Mouse (Mus musculus) heart, adult 2 months (tissue): Measurements from ENCODE around the gene Selenof. TPM values are rescaled to one million over a fixed set of nuclear protein-coding genes. Genes with fewer than 3 reads are reported as not detected.
A peak's percentile ranks its signal among the peaks of the same experiment; 100 is the strongest.

Experiments used
- DNase-seq, 2 experiments: peaks; one replicate each; pipeline ENCODE4 v3.0.0; 2021
- H3K27ac ChIP-seq: fragments of 200-600 bp; 2 replicates; pipeline ENCODE4 v1.8.1; 2022
- H3K27me3 ChIP-seq: fragments of 200-500 bp; 2 replicates; pipeline ENCODE4 v1.6.1; 2012; ENCODE audit warnings: mild to moderate bottlenecking, low read length, inconsistent platforms, mixed read lengths; ENCODE audit not compliant: control insufficient read depth, insufficient read depth
- H3K36me3 ChIP-seq: fragments of 200-500 bp; 2 replicates; pipeline ENCODE4 v1.6.1; 2012; ENCODE audit warnings: low read length, inconsistent platforms; ENCODE audit not compliant: control insufficient read depth, insufficient read depth
- H3K4me1 ChIP-seq: fragments of 200-500 bp; 2 replicates; pipeline ENCODE4 v1.6.1; 2011; ENCODE audit warnings: low read length; ENCODE audit not compliant: control insufficient read depth, insufficient read depth
- H3K4me3 ChIP-seq: fragments of 200-600 bp; 2 replicates; pipeline ENCODE4 v1.8.1; 2022
- H3K79me2 ChIP-seq: fragments of 200-500 bp; replicated peaks from 2 replicates; pipeline ENCODE4 v1.6.1; 2012; ENCODE audit warnings: mild to moderate bottlenecking, inconsistent platforms, low read length, moderate library complexity, mixed read lengths; ENCODE audit not compliant: control insufficient read depth, insufficient read depth
- H3K9ac ChIP-seq: fragments of 200-500 bp; 2 replicates; pipeline ENCODE4 v1.6.1; 2012; ENCODE audit warnings: low read depth, mild to moderate bottlenecking, control low read depth, inconsistent platforms, low read length, mixed read lengths
- CTCF ChIP-seq: fragments of 200-600 bp; IDR thresholded peaks from 2 replicates; pipeline ENCODE4 v1.8.1; 2022; ENCODE audit warnings: antibody characterized with exemption, mild to moderate bottlenecking, moderate library complexity
- EP300 ChIP-seq: fragments of 200-500 bp; IDR thresholded peaks from 2 replicates; pipeline ENCODE4 v1.6.1; 2011; ENCODE audit warnings: low read depth, low read length, control low read depth; ENCODE audit not compliant: insufficient read depth
- POLR2A ChIP-seq: fragments of 200-500 bp; IDR thresholded peaks from 2 replicates; pipeline ENCODE4 v1.6.1; 2011; ENCODE audit warnings: mild to moderate bottlenecking, low read depth, low read length, control low read depth; ENCODE audit not compliant: insufficient read depth
- WGBS: fragments of 180-500 bp; shearing (Covaris S2); methylation state at CpG from one replicate; pipeline ENCODE4 v1.1.7; 2018; 5-methylcytosine and 5-hydroxymethylcytosine counted together
- intact Hi-C: fragments of 180-260 bp; cut with DNase I; formaldehyde crosslinking; loops from one replicate; pipeline ENCODE4 v1.15.1; 2025
- polyA plus RNA-seq: library from polyadenylated mRNA; depleted of rRNA; stranded (reverse); fragments of >200 nt; gene quantifications from 2 replicates; pipeline ENCODE4 v1.2.3, GENCODE M21; 2012
- total RNA-seq, 2 experiments: library from RNA; stranded (reverse); gene quantifications; 2 replicates each; pipeline ENCODE4 v1.2.3; 2021

Selenof gene
- total and polyA plus RNA-seq, 3 experiments: 97.2 to 136 (median 127) TPM

DNA sequence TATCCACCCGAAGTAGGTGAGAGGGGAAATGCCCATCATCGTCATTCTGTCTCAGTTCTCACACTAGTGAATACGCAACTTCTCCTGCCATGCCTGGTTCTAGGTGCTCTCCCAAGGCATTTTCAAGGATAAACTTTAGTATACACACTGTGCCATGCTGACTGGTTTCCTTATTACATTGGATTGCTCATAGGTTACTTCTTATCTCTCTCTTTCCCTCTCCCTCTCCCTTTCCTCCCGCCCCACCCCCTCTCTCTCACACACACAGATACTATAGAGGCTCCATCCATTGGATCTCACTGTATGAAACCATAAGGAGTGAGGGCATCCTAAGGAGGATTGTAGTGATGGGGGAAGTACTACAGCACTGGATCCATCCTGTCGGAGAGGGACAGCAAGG is 38.0 kb downstream of the Selenof start:
- Histone ChIP-seq H3K9ac (no peak overlapping the region), H3K36me3 (no peaks in the 10 kb centered on the region), H3K27ac (no peak overlapping the region), H3K4me1 (peaks cover 3% of the 10 kb centered on the region), H3K27me3 (no peaks in the 10 kb centered on the region), H3K4me3 (no peak overlapping the region), H3K79me2 (no peaks in the 10 kb centered on the region)
- 91% methylated on average over 5 of the region's 5 CpGs for WGBS
- intact Hi-C loops: no loop called here
- TF ChIP-seq CTCF (no peak), POLR2A (no peak), EP300 (no peak)
- no peak for DNase-seq

DNA sequence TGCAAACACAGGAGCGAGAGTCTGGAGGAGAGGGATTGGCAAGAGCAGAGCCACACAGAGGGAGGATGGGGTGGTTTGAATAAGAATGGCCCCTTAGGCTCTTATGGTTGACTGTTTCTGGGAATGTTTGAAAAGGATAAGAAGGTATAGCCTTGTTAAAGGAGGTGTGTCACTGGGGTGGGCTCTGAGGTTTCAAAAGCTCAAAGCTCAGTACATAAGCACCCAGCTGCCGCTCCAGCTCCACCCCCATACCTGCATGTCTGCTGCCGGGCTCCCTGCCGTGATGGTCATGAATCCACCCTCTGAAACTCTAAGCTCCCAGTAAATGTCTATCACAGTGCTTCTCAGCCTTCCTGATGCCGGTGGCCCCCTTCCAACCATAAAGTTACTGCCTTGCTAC is 40.7 kb downstream of the Selenof start:
- 74% methylated on average over 5 of the region's 5 CpGs for WGBS
- Histone ChIP-seq H3K4me1 (peaks cover 2% of the 10 kb centered on the region; the same call in 1 of the 2 replicates), H3K27ac (no peak overlapping the region), H3K36me3 (no peaks in the 10 kb centered on the region), H3K79me2 (no peaks in the 10 kb centered on the region), H3K27me3 (no peaks in the 10 kb centered on the region), H3K9ac (no peak overlapping the region), H3K4me3 (no peak overlapping the region)
- DNase-seq: no peak
- intact Hi-C loops: no loop called here
- TF ChIP-seq POLR2A: no peak

DNA sequence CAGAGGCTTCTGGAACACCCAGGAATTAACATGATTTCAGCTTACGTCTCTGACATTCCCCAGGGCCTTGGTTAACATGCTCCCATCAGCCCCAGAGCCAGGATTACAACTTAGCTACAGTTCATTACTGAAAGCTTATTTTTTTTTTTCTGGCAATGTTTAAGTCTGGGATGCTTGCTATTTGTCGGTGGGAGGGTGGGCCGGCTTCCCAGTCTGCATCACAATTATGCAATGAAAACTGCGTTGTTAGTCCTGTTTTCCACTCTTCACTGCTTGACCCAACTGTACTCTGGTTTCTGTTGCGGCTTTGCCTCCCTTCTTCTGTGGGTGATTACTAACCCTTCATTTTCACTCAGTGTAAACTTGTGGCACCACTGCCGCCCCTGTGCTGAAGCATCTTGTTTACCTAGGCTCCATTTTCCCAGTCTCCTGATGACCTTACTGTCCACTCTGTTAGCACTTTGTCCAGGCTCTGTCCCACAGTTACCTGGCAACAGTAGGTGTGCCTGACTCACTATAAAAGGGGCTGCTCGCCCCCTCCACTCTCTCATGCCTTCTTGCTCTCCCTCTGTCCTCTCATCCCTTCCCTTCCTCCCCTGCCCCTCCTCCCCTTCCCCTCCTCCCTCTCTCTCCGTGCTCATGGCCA is 41.6 kb downstream of the Selenof start:
- TF ChIP-seq CTCF: no peak
- no peak for TF ChIP-seq POLR2A
- TF ChIP-seq EP300: no peak
- Histone ChIP-seq H3K36me3 (no peaks in the 10 kb centered on the region), H3K79me2 (no peaks in the 10 kb centered on the region), H3K27me3 (no peaks in the 10 kb centered on the region), H3K27ac (peak overlapping the region; percentile 24), H3K9ac (no peak overlapping the region; the same call in 1 of the 2 replicates), H3K4me1 (peaks cover 2% of the 10 kb centered on the region; the same call in 1 of the 2 replicates), H3K4me3 (no peak overlapping the region)
- 62% methylated on average over 8 of the region's 8 CpGs for WGBS
- intact Hi-C loops: no loop called here
- DNase-seq: peak; percentile 43 to 49

DNA sequence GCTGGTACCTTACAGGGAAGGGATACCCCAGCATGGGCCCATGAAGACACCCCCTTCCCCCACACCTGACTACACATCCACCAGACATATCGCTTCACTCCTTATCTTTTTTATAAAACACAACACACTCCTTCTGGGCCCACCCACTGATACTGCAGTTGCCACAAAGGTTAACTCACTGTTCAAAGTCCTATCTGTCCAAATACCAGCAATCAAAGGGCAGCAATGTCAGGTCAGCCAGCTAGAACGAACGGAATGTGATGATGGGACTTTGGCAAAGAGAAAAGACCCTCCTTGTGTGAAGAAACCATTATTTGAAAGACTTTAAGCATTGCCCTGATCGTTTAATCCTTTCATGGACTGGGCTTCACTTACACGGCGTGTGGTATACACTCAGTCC is 42.3 kb downstream of the Selenof start:
- TF ChIP-seq CTCF (no peak), POLR2A (no peak), EP300 (no peak)
- Histone ChIP-seq H3K79me2 (no peaks in the 10 kb centered on the region), H3K27ac (no peak overlapping the region), H3K36me3 (no peaks in the 10 kb centered on the region), H3K27me3 (no peaks in the 10 kb centered on the region), H3K4me3 (no peak overlapping the region), H3K4me1 (peaks cover 3% of the 10 kb centered on the region; the same call in 1 of the 2 replicates), H3K9ac (no peak overlapping the region)
- intact Hi-C loops: no loop called here
- 69% methylated on average over 6 of the region's 6 CpGs for WGBS
- DNase-seq: no peak

DNA sequence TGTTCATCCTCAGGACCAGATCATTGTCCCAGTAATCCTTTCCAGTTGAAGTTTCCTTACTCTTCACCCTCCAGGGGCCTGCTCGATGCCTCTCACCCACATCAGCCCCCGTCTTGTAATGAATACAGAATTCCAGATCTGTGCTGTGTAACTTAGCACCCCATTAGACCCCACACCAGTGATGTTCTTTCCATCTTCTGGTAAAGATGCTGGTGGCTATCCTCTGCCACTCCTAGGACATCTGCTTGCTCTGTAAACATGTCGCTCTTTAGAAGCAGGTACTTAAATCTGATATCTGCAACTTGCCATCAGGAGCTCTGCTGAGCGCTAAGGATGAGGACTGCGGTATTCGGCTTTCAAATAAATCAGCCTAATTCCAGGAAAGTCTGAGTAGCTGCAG is 44.2 kb downstream of the Selenof start:
- intact Hi-C loops: loop anchor here (2.0 kb wide), 1 partner anchor 45 kb away; no protein-coding TSS in a partner anchor
- Histone ChIP-seq H3K4me1 (peaks cover 7% of the 10 kb centered on the region), H3K4me3 (no peak overlapping the region)

DNA sequence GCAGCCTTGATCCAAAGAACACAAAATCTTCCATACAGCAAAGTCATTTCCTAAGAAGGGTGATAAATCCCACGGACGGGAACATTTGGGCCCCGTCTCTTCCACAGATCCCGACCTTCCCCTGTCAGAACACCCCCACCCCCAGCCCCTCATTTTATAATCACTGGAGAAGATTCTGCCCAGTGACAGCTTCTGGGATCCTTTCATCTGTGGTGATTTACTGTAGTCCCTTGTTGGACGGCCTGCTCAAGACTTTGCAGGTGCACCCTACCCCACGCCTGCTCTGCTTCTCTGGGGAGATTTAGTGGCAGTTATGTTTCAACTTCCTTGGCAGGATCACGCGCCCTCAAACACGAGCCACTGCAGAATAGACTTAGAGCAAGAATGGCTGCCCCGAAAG is 44.6 kb downstream of the Selenof start:
- DNase-seq: no peak
- Histone ChIP-seq H3K36me3 (no peaks in the 10 kb centered on the region), H3K27me3 (no peaks in the 10 kb centered on the region), H3K4me3 (no peak overlapping the region), H3K27ac (no peak overlapping the region), H3K4me1 (peaks cover 7% of the 10 kb centered on the region), H3K9ac (no peak overlapping the region), H3K79me2 (no peaks in the 10 kb centered on the region)
- WGBS: 71% methylated on average over 10 of the region's 10 CpGs
- TF ChIP-seq POLR2A (no peak), EP300 (no peak), CTCF (no peak)
- intact Hi-C loops: loop anchor here (2.0 to 5.0 kb wide), 3 partner anchors 32 to 108 kb away; partner anchors contain the start of gene Sh3glb1

More for the DNA sequence above, 44.2 kb downstream of the Selenof start:
- TF ChIP-seq EP300 (no peak), POLR2A (no peak), CTCF (no peak)
- no peak for DNase-seq
- Histone ChIP-seq H3K36me3 (no peaks in the 10 kb centered on the region), H3K27ac (no peak overlapping the region), H3K9ac (no peak overlapping the region), H3K79me2 (no peaks in the 10 kb centered on the region), H3K27me3 (no peaks in the 10 kb centered on the region)
- 73% methylated on average over 6 of the region's 6 CpGs for WGBS
